Mouse (Mus musculus): ENCODE data around the gene Gm5155.
"Not testable (repeated sequence)": the region's sequence is repeated elsewhere in the genome, so short reads cannot be mapped to it uniquely, and the experiment has no call there.

Gm5155 gene

DNA sequence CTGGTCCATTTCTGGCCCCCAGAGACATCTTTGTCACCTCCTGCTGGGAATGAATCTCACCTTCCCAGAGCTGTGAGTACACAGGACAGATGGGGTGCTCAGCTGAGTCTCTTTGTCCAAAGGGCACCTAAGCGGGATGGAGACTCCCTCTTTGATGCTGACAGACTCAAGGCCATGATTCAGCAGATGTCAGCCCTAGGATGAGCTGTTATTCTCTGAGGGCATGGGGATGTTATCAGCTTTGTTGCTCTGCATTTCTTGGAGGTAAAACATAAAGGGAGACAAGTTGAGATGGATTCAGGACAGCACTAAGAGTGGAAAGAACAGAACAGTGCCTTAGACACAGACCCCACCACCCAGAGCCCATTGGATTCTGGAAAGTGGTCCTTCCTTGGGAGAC, at the start of gene Gm5155:
TSS of gene Gm5155 (plus strand) at position 301 of the 400 bp plus-strand sequence.
- in situ Hi-C loops (cut with MboI, MseI): no loop called here

DNA sequence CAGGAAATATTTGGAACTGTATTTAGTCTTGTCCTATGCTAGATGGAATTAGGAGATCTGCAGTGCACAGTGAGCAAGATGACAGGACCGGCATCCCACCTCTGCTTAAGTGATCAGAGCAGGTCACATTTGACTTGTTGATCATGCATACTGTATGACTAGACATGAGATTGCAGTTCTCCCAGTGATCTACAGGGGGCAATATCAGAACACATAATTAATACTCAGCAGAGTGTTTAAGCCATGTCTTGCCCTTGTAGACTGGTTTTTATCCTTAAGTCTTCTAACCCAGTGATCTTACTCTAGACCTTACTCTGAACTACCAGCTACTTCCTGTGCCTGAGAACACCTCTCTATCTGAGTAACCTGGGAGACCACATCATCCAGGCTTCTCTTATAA, 791 bp upstream of the Gm5155 start:
- in situ Hi-C loops (cut with MboI, MseI): no loop called here

DNA sequence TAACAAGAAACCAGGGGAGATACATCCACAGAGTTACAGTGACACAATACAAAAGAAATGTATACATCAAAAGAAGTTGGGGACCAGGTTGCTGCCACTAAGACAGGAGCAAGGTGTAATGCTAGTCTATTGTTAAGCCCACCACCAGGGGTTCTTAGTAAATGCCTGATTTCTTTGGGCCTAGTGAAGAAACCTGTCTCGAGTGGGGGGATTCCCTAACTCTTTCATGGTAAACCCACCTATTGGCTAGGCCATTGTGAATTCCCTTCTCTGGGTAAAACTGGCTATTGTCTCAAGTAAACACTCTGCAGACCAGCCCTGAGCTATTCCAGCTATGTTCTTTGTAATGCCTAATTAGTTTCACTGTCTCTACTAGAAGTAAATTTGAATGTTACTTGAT, 23.8 kb downstream of the Gm5155 start:
- in situ Hi-C loops (cut with MboI, MseI): not testable (repeated sequence)

DNA sequence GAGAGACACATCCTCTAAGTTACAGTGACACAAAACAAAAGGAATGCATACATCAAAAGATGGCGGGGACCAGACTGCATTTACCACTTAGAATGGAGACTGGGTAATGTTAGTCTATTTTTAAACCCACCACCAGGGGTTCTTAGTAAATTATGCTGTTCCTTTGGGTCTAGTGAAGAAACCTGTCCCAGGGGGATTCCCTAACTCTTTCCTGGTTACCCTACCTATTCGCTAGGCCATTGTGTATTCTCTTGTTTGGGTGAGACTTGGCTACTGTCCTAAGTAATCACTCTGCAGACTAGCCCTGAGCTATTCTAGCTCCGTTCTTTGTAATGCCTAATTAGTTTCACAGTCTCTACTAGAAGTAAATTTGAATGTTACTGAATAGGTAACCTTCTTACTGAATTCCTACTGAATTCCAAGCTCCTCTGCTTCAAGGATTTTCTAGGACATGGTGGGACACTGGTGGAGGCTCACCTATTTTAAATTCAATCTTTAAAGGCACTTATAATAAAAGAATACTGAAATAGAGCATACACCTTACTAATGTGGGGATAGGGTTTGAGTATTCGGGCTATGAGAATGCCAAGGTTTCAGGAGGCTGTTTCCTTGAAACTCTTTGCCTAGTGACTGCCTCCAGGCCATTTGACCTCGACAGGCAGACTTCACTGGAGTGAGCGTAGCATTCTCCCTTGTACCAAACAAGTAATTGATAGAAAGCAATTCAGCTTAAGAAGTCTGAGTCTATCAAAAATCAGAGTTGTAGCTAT, 31.8 kb downstream of the Gm5155 start:
- in situ Hi-C loops (cut with MboI, MseI): no loop called here

Data from T-helper 2 cell (primary cell).